Mouse (Mus musculus): Measurements from ENCODE around the gene Tesk1.

DNA sequence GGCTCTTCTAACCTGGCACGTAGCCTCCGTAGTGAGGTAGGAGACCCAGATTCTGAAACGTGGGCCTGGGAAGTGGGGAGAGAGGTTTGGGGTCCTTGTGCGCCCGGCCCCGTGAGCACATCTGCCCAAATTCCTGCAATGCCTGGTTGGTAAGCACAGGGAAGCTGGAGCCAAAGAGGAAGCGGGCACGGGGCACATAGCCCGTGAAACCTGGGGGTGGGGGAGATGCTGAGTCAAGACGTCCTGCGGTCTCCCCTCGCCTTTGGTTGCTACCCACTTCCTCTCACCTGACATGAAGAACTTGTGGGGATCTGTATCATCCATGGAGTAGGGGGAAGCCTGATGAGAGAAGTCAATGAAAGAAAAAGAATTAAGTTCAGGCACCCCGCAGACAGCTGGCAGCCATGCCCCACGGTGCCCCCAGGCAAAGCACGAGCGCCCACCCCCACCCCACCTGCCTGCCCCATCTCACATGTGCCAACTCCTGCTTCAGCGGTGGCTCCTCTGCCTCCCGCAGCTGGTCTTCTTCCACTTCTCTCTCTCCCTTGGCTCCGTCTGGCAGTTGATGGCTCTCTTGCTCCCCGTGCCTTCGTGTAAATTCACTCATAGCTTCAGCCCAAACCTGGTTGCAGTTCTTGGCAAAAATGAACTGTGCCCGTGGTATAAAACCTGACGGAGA lies 14.1 kb upstream of the Tesk1 start:
- no peak for TF ChIP-seq GATA1 (IDR thresholded peaks at IDR 0.05; ENCODE audit: low read length)
- no peak for TF ChIP-seq TAL1 (IDR thresholded peaks at IDR 0.05; ENCODE audit: low read length)

Measured in erythroblast, embryonic 14.5 days (primary cell).